Mouse (Mus musculus): ENCODE data around the gene Sipa1l1.

Gene Sipa1l1

DNA sequence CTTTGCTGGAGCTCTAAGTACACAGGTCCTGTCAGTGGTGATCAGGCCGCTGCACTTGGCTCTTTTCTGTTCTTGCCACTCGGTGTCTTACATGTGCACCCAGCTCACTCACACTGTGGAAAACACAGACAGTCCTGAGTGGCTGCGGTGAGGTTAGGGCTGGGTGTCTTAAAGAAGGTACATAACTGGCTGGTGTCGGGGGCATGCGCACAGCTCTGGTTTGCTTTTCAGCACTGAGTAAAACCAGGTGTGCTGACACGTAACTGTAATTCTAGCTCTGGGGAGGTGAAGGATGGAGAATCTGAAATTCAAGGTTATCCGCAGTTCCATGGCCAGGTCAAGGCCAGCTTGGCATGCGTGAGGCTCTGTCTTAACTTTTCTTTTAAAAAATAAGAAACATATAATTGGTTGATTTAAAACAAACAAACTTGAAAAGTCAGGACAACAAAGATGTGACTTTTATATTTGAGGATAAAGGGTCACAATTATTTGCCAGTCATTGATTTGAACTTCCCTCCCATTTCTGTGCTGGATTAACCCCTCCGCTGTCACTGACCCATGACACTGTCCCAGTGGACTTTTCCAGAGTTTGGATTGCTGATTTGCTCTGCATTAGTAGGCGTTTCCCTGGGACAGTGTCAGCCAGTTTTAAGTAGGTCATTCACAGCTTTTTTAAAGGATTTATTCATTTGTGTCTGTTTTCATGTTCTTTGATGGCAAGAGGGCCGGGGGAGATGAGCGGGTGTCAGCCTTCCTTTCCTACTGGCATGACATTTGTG, 163.9 kb downstream of the Sipa1l1 start:
- no peak for DNase-seq (ENCODE audit: inconsistent age in 2 of 2, low spot score in 1 of 2)

DNA sequence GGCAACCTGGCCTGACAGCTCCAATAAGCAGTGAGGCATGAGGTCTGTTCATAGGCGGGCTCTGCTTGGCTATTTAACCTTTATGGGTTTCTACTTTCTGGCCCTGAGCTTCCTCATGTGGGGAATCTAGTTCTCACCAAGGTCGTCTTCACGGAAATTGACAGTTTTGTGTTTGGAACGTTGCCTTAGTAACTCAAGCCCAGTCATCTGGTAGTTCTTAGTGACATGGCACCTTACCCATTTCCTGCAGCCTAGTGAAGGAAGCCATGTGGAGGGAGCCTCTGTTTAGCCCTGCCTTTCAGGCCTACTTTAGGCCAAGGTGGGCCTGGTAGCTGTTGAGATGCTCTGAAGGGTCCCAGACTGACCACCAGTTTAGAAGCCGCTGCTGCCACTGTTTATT, 164.9 kb downstream of the Sipa1l1 start:
- DNase-seq (ENCODE audit: inconsistent age in 2 of 2, low spot score in 1 of 2) = peak in 1 of 2 experiments; percentile 67

DNA sequence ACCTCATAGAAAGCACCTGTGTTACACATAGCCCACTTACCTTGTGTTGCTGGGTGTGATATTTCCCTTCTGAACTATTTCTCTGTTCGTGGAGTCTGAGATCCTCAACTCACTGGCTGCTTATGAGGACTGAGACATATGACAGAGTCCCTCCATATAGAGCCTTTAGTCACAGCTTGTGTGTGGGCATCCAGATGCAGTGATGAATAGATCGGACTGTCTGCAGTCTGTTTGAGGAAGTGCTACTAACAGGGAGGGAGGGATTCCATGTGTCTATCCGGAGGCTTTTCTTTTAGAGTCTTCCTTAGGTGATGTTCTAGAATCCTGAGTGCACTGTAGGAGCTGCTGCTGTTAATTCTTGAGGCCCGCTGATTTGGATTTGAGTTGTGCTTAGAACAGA, 165.4 kb downstream of the Sipa1l1 start:
- DNase-seq (ENCODE audit: inconsistent age in 2 of 2, low spot score in 1 of 2) = no peak

DNA sequence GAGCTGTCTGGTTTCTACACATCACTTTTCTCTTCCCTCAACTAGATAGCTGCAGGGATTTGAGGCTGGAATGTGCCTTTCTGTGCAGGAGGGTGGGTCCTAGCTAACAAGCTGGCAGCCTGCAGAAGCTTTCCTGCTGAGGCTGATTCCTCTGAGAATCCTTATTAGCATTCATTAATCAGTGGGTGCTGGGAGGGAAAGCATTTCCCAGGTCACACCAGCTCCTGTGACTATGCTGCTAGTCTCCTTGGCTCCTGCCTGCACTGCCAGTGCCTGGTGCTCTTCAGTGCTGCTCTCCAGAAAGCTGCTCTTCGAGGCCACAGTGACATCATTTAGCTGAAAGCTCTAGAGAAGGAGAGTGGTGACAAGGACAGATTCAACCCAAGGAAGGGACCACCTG, 166.0 kb downstream of the Sipa1l1 start:
- peak in 1 of 2 experiments; percentile 53 for DNase-seq (ENCODE audit: inconsistent age in 2 of 2, low spot score in 1 of 2)

GRCm38 (mm10) chr12:82338550-82338949, 169.4 kb downstream of the Sipa1l1 start:
- no peak for DNase-seq (ENCODE audit: inconsistent age in 2 of 2, low spot score in 1 of 2)

DNA sequence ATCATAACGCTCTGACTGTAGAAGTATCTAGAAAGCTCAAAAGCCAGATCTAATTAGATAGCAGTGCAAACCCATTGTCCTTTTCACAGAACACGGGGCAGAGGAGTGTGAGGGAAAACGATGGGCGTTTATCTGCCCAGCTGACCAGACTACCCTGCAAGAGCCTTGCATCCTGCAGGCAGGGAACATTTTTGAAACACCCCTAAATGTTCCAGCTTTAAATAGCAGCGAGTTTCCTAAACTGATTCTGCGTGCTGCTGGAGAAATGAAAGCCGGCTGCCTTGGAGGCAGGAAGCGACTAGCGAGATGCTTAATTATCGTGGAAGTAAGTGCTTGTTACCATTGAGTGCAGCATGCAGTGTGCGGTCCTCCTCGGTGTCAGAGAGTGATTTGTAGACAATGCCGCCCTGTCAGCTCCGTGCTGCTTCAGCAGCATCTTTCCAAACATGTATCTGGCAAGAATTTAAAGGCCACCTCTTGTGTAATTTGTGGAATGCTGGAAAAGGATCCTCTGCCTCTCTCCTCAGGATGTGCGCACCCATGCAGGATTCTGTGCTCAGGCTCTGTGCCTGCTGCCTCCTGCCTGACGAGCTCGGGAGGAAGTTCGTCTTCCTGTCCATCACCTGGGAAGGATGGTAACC, 170.2 kb downstream of the Sipa1l1 start:
- peak in 1 of 2 experiments; percentile 64 for DNase-seq (ENCODE audit: inconsistent age in 2 of 2, low spot score in 1 of 2)

GRCm38 (mm10) chr12:82340196-82340918, 171.2 kb downstream of the Sipa1l1 start:
- DNase-seq (ENCODE audit: inconsistent age in 2 of 2, low spot score in 1 of 2) = no peak

DNA sequence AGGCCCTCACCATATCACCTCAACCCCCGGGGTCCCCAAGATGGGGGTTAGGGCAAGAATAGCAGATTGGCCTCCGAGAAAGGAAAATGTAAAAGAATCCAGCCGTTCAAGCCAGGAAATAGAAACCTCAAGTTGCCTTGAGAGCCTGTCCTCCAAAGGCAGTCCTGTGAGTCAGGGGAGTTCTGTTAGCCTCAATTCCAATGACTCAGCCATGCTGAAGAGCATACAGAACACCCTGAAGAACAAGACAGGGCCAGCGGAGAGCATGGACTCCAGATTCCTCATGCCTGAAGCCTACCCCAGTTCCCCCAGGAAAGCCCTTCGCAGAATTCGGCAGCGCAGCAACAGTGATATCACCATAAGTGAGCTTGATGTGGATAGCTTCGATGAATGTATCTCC, 172.1 kb downstream of the Sipa1l1 start:
- peak in 1 of 2 experiments; percentile 67 for DNase-seq (ENCODE audit: inconsistent age in 2 of 2, low spot score in 1 of 2)

DNA sequence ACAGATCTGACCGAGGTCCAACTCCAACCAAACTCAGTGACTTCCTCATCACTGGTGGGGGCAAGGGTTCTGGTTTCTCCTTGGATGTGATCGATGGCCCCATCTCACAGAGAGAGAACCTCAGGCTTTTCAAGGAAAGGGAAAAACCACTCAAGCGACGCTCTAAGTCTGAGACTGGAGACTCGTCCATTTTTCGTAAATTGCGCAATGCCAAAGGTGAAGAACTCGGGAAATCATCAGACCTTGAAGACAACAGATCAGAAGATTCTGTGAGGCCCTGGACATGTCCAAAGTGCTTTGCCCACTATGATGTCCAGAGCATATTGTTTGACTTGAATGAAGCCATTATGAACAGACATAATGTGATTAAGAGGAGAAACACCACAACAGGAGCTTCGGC, 172.6 kb downstream of the Sipa1l1 start:
- no peak for DNase-seq (ENCODE audit: inconsistent age in 2 of 2, low spot score in 1 of 2)

DNA sequence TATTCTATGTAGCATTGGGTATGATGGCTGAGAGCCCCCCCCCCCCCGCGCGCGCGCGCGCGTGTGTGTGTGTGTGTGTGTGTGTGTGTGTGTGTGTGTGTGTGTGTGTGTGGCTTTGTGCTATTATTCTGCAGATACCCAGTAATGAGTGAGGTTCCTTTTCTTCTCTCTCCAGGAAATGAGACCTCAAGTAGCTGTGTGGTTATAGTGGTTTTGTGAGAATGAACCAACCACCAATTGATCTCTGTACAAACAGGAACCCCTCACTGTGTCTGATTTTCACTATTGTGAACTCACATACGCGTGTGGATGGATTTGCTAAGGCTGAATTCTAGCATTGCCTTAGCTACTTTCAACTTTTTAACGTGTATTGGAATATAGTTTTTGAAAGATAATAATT, 181.0 kb downstream of the Sipa1l1 start:
- DNase-seq (ENCODE audit: inconsistent age in 2 of 2, low spot score in 1 of 2) = no peak

DNA sequence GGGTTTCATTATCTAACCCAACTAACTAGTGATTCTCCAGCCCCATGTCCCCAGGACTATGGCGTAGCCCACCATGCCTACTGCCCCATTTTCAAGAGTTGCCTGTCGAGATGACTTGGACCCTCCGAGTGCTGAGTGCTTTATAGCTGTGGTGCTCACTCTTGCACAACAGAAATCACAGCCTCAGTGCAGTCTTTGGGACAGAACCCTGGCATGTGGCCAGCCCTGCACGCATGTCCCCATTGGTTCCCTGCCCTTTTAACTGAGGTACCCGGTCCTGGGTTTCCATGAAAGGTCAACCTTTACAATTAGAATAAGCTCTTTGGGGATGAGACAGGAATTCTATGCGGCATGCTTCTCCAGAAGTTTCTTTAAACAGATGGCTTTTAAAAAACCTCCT, 181.8 kb downstream of the Sipa1l1 start:
- peak in 1 of 2 experiments; percentile 41 for DNase-seq (ENCODE audit: inconsistent age in 2 of 2, low spot score in 1 of 2)

GRCm38 (mm10) chr12:82353660-82354059, 184.5 kb downstream of the Sipa1l1 start:
- DNase-seq (ENCODE audit: inconsistent age in 2 of 2, low spot score in 1 of 2) = no peak

DNA sequence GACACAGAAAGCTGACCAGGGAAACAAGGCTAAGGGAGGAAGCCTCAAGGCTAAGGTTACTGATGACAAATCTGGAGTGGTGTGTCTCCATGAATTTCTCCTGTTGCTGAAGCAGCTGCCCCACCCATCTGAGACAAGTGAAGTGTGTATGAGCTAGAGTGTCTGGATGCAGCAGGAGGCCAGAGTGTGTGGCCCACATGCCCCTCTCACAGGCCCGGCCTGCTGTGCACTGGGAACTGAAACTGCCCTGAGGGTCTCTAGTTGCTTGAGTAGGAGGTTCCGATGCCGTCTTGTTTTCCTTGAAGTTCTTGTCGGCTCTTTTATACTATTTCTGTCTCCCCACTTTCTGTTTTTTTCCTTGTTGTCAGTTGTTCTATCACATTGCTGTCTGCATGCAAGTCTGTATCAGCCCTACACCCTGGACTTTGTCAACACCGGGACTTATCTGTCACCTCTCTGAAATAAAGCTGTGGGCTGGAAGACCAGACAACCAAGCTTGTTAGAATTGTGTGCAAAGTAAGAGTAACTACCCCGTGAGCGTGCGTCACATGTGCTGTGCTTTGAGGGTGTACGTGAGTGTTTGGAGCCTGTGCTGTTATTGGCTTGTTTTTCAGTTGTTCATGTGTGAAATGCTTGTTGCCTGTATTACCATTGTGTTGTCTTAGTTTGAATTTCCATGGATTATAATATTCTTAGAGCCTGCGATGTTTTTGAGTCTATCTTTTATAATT, 186.5 kb downstream of the Sipa1l1 start:
- DNase-seq (ENCODE audit: inconsistent age in 2 of 2, low spot score in 1 of 2) = no peak

GRCm38 (mm10) chr12:82356476-82356875, 187.4 kb downstream of the Sipa1l1 start:
- DNase-seq (ENCODE audit: inconsistent age in 2 of 2, low spot score in 1 of 2) = no peak

GRCm38 (mm10) chr12:82357431-82357830, 188.3 kb downstream of the Sipa1l1 start:
- DNase-seq (ENCODE audit: inconsistent age in 2 of 2, low spot score in 1 of 2) = no peak

DNA sequence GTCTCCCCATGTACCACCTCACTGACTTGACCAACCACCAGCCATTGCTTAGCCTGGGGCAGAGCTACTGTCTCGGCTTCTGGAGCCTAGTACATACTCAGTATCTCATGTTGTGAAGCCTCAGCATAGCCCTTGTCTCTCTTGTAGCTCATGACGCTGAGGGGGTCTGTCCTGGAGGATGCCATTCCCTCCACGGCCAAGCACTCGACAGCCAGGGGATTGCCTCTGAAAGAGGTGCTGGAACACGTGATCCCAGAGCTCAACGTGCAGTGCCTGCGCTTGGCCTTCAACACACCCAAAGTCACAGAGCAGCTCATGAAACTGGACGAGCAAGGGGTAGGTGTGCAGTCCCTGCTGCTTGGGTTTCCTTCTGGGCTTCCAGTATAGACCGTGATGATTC, 193.7 kb downstream of the Sipa1l1 start:
- no peak for DNase-seq (ENCODE audit: inconsistent age in 2 of 2, low spot score in 1 of 2)

GRCm38 (mm10) chr12:82364186-82364585, 195.1 kb downstream of the Sipa1l1 start:
- DNase-seq (ENCODE audit: inconsistent age in 2 of 2, low spot score in 1 of 2) = no peak

DNA sequence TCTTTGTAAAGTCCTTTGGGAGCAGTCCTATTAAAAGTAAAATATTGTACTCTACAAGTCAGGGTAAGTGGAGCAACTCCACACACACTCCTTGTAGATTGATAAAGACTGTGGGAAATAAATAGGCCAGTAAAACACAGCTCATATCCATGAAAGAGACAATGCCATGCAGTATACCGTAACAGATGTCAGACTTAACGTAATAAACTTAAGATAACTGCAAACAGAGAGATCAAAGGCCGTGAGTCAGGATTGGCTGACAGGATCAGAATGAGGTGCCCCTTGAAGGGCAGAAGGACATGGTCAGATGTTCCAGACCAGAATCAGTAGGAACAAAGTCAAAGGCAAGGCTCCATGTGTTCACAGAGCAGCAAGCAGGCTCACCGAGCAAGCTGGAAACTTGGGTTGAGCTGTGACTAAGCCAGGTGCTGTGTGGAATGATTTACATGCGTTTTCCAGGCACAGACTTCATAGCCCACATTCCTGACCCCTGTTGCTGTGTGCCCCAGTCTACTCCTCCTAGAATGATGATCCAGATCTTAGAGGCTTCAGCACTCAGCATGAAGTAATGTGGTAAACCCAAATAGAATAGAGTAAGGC, 196.3 kb downstream of the Sipa1l1 start:
- no peak for DNase-seq (ENCODE audit: inconsistent age in 2 of 2, low spot score in 1 of 2)

- DNase-seq (ENCODE audit: inconsistent age in 2 of 2, low spot score in 1 of 2) = no peak
These were observed 197.6 kb downstream of the Sipa1l1 start for GRCm38 (mm10) chr12:82366754-82367153.

DNA sequence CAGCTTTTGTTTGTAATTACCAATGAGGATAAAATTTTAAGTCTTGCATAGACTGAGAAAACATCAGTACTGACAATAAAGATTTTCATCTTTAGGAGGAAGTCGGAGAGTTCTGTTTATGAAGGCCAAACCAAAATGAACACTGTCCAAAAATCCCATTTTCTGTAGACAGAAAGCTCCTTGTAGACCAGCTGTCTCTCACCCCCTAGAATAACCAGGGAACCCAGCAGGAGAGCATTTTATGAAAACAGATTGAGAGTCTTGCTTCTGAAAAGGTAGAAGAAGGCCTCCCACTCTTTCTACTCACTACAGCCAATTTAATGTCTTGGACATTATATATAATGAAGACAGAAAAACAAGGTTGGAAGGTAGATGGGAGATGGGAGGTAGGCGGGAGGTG, 198.2 kb downstream of the Sipa1l1 start:
- no peak for DNase-seq (ENCODE audit: inconsistent age in 2 of 2, low spot score in 1 of 2)

- DNase-seq (ENCODE audit: inconsistent age in 2 of 2, low spot score in 1 of 2) = no peak
These were observed 198.9 kb downstream of the Sipa1l1 start for GRCm38 (mm10) chr12:82367986-82368385.

All from adrenal gland, adult (tissue).